Mouse (Mus musculus): Measurements from ENCODE around the gene Tstd3.

GRCm38 (mm10) chr4:21786268-21786667 is 19.3 kb upstream of the Tstd3 start:
- no peak for TF ChIP-seq CTCF (IDR thresholded peaks at IDR 0.05)
- no peak for TF ChIP-seq EP300 (IDR thresholded peaks at IDR 0.05; ENCODE audit: insufficient read depth, low read depth, low read length)

Data from heart, adult 2 months (tissue).